Mouse (Mus musculus): ENCODE results near the gene Ins2.

DNA sequence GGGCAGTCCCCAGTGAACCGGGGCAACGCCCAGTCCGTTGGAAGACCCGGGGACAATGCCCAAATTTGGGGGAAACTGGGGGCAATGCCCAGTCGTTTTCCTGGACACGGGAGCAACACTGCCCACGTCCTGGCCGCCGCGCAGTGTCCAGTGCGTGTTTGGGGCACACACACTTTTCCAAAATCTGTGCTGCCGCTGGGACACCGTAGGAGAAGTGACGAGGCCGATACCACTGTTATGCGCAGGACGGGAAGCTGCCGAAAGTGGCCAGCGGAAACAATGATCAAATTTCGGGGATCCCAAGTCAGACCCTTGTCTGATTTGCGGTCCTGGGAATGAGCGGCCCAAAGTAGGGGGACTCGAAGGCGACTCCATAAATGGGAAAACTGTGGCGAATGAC is 82.1 kb downstream of the Ins2 start:
- TF ChIP-seq CTCF (IDR thresholded peaks at IDR 0.05; ENCODE audit: insufficient read depth, low read depth, low read length) (no peak), POLR2A (IDR thresholded peaks at IDR 0.05; ENCODE audit: insufficient read depth, low read depth, low read length) (no peak)

Data from olfactory bulb, adult 2 months (tissue).